Mouse (Mus musculus) bone marrow, adult 2 months (tissue): ENCODE data around the gene Clec4n. TPM values are rescaled to one million over a fixed set of nuclear protein-coding genes. Genes with fewer than 3 reads are reported as not detected.
"Not testable (repeated sequence)": the region's sequence is repeated elsewhere in the genome, so short reads cannot be mapped to it uniquely, and the experiment has no call there.

ENCODE experiments used
- H3K27ac ChIP-seq: fragments of 200-500 bp; 2 replicates; pipeline ENCODE4 v1.5.1; 2012; ENCODE audit warnings: low read depth, mild to moderate bottlenecking, control low read depth, inconsistent platforms, low read length; ENCODE audit not compliant: control insufficient read depth, poor library complexity, insufficient read depth
- H3K4me1 ChIP-seq: fragments of 200-500 bp; 2 replicates; pipeline ENCODE4 v1.6.1; 2011; ENCODE audit warnings: low read length; ENCODE audit not compliant: control insufficient read depth, insufficient read depth
- H3K4me3 ChIP-seq: fragments of 200-500 bp; replicated peaks from 2 replicates; pipeline ENCODE3; 2011; ENCODE audit warnings: mild to moderate bottlenecking, low read depth, low read length, control low read depth; ENCODE audit not compliant: control insufficient read depth
- CTCF ChIP-seq: fragments of 200-500 bp; IDR thresholded peaks from 2 replicates; pipeline ENCODE4 v1.5.1; 2011; ENCODE audit warnings: low read length, control low read depth; ENCODE audit not compliant: control insufficient read depth, insufficient read depth
- POLR2A ChIP-seq: fragments of 200-500 bp; IDR thresholded peaks from 2 replicates; pipeline ENCODE4 v1.6.1; 2011; ENCODE audit warnings: low read depth, mild to moderate bottlenecking, control low read depth, low read length, borderline replicate concordance; ENCODE audit not compliant: control insufficient read depth
- WGBS: fragments of 180-500 bp; shearing (Covaris S2); methylation state at CpG from one replicate; pipeline ENCODE4 v1.1.7; 2018; 5-methylcytosine and 5-hydroxymethylcytosine counted together
- polyA plus RNA-seq: library from polyadenylated mRNA; stranded (reverse); fragments of >200 nt; gene quantifications from 2 replicates; pipeline ENCODE4 v1.2.4, GENCODE M21; 2011; ENCODE audit warnings: low replicate concordance; ENCODE audit not compliant: missing spikeins, insufficient read depth, insufficient read length

The Clec4n gene
- polyA plus RNA-seq, 1 experiment, result not detected

DNA sequence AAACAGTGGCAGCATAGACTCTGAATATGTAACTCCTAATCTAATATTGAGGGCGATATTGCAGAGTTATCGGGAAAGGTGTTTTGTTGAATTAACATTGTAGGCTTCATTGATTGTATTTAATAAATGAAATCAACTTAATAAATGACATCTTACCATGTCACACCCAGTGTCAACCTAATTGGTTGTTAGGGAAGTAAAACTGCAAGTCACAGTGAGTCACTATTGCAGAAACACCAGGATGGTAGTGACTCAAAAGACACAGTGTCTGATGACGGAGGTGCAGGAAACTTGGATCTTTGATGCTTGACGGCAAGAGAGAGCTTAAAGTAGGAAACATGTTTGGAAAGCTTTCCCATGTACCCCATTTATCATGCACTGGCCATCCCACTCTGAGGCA lies 36.2 kb downstream of the Clec4n start:
- Histone ChIP-seq H3K4me3 (no peak overlapping the region), H3K27ac (peak overlapping the region; percentile 39; the same call in 1 of the 2 replicates), H3K4me1 (peaks cover 2% of the 10 kb centered on the region; the same call in 1 of the 2 replicates)
- 57% methylated on average over 4 of the region's 4 CpGs for WGBS
- no peak for TF ChIP-seq POLR2A
- no peak for TF ChIP-seq CTCF

- TF ChIP-seq POLR2A (no peak), CTCF (no peak)
- Histone ChIP-seq H3K4me3 (no peak overlapping the region), H3K27ac (no peak overlapping the region), H3K4me1 (peaks cover 2% of the 10 kb centered on the region)
- WGBS, result 5% methylated on average over 5 of the region's 5 CpGs
Measured at GRCm38 (mm10) chr6:123266945-123267344, 37.3 kb downstream of the Clec4n start.

- 90% methylated on average over 2 of the region's 2 CpGs for WGBS
- TF ChIP-seq POLR2A (no peak), CTCF (no peak)
- no peak overlapping the region for H3K27ac ChIP-seq
- no peak overlapping the region for H3K4me3 ChIP-seq
- H3K4me1 ChIP-seq, result no peaks in the 10 kb centered on the region
Measured at GRCm38 (mm10) chr6:123279443-123279842, 49.8 kb downstream of the Clec4n start.

GRCm38 (mm10) chr6:123286311-123286710 lies 56.7 kb downstream of the Clec4n start:
- 0% methylated on average over 2 of the region's 2 CpGs for WGBS
- H3K4me3 ChIP-seq, result peak overlapping the region; percentile 22
- no peak overlapping the region; the same call in 1 of the 2 replicates for H3K27ac ChIP-seq
- peaks cover 3% of the 10 kb centered on the region; the same call in 1 of the 2 replicates for H3K4me1 ChIP-seq
- TF ChIP-seq POLR2A, result no peak
- TF ChIP-seq CTCF, result no peak

DNA sequence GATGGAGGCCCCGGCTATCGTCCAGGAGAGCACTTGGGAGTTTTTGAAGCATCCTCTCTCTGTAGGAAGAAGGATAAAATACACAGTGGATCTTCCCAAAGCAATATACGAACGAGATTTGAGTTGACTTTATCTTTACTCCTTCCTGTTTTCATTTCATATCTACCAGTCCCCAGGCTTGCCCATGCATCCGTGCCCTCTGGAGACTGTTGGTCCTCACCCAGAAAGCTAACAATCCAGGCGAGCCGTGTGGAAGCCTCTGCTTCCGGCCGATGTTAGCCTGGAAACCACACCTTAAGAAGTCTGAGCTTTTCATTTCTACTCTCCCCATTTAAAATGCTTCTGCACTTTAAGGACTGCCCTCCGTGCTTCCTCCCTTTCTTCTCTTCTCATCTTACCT lies 59.3 kb downstream of the Clec4n start:
- peak overlapping the region; percentile 81; the same call in 1 of the 2 replicates for H3K27ac ChIP-seq
- peak overlapping the region; percentile 57 for H3K4me3 ChIP-seq
- TF ChIP-seq CTCF (no peak), POLR2A (no peak)
- H3K4me1 ChIP-seq, result peaks cover 3% of the 10 kb centered on the region; the same call in 1 of the 2 replicates
- 13% methylated on average over 10 of the region's 10 CpGs for WGBS

- WGBS, result 27% methylated on average over 4 of the region's 4 CpGs
- Histone ChIP-seq H3K27ac (peak within 1 kb of the TSS; percentile 81; the same call in 1 of the 2 replicates), H3K4me1 (peaks cover 3% of the 10 kb centered on the region; the same call in 1 of the 2 replicates), H3K4me3 (peak within 1 kb of the TSS; percentile 57)
- no peak for TF ChIP-seq POLR2A
- no peak for TF ChIP-seq CTCF
Measured at GRCm38 (mm10) chr6:123289753-123290152, 60.1 kb downstream of the Clec4n start, which contains the start of gene Clec4e. Gene Clec4e (minus strand): TSS chr6:123289870.

GRCm38 (mm10) chr6:123292751-123293400 lies 63.2 kb downstream of the Clec4n start:
- WGBS, result 82% methylated on average over 1 of the region's 1 CpGs
- TF ChIP-seq POLR2A, result no peak
- TF ChIP-seq CTCF, result no peak
- H3K27ac ChIP-seq, result peak overlapping the region; percentile 84
- no peaks in the 10 kb centered on the region; the same call in 1 of the 2 replicates for H3K4me1 ChIP-seq
- H3K4me3 ChIP-seq, result no peak overlapping the region

DNA sequence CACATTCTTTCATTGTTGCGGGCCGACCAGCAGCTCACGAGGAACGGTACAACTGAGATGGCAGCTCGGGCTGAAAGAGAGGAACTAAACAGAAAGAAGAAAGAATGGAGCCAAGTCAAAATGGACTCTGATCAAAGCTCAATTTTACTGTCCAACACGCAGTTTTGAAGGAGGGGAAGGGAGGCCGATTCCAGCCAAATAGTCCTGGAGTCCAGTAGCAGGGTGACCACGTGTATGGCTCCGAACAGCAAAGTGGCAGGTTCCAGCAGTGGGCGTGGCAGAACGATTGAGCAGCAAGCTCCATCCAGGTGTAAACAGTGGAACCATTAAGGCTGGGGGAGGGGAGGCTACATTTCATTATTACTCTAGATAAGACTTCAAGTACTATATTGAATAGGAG lies 63.9 kb downstream of the Clec4n start:
- not testable (repeated sequence) for H3K4me1 ChIP-seq, H3K4me3 ChIP-seq
- WGBS, result 75% methylated on average over 11 of the region's 11 CpGs
- H3K27ac ChIP-seq, result peak overlapping the region; percentile 70

Other genes with a start within 250 kb of the Clec4n start
- gene Clec4a4, start 239.5 kb upstream of the Clec4n start, polyA plus RNA-seq, result not detected in 2 replicates
- 6.3 and 9.0 TPM in 2 replicates for gene Clec4b1, start 179.9 kb upstream of the Clec4n start, polyA plus RNA-seq
- 24.0 and 73.2 TPM in 2 replicates for gene Clec4a2, start 123.4 kb upstream of the Clec4n start, polyA plus RNA-seq
- gene Clec4b2, start 57.0 kb upstream of the Clec4n start, polyA plus RNA-seq, result 1.3 and 1.7 TPM in 2 replicates
- gene Clec4d, start 32.3 kb downstream of the Clec4n start, polyA plus RNA-seq, result 15.0 and 51.2 TPM in 2 replicates
- 3.2 and 12.4 TPM in 2 replicates for gene Clec4e, start 60.0 kb downstream of the Clec4n start, polyA plus RNA-seq
- gene Vmn2r19, start 78.5 kb downstream of the Clec4n start, polyA plus RNA-seq, result not detected in 2 replicates
- not detected in 2 replicates for gene Vmn2r20, start 188.3 kb downstream of the Clec4n start, polyA plus RNA-seq